Mouse (Mus musculus): Measurements from ENCODE around the gene Sult5a1.
"Not testable (repeated sequence)": the region's sequence is repeated elsewhere in the genome, so short reads cannot be mapped to it uniquely, and the experiment has no call there.

GRCm38 (mm10) chr8:123102855-123103254 is 55.3 kb downstream of the Sult5a1 start:
- TF ChIP-seq POLR2A (IDR thresholded peaks at IDR 0.05; ENCODE audit: extremely low read depth, insufficient read depth, low read length); CTCF (IDR thresholded peaks at IDR 0.05; ENCODE audit: low read depth, low read length): not testable (repeated sequence)

Measured in liver, adult 2 months (tissue).